ENCODE assay signal across 8 mouse cellular contexts in genomic region chr12:112644855-112645506, GRCm38 (mm10). TPM values are rescaled to one million over a fixed set of nuclear protein-coding genes. Genes with fewer than 3 reads are reported as not detected.
DNase-seq lines count a peak whose midpoint lies in the region; ATAC-seq lines count a peak whose summit lies in the region.

No protein-coding gene starts in this region.

- peak overlapping the region; percentile 83 for H3K27ac ChIP-seq in hindbrain, embryonic 12.5 days
- H3K27ac ChIP-seq in liver, embryonic 12.5 days, result peak overlapping the region; percentile 85

- no peaks in the 10 kb centered on the region for H3K27me3 ChIP-seq in hindbrain, embryonic 12.5 days
- H3K27me3 ChIP-seq in liver, embryonic 12.5 days (replicated peaks), result no peaks in the 10 kb centered on the region

- ATAC-seq in frontal cortex, adult (ENCODE audit: low TSS enrichment), result peak; percentile 48
- ATAC-seq in hindbrain, embryonic 12.5 days (ENCODE audit: low FRiP score), result no peak
- peak; percentile 10 for ATAC-seq in liver, embryonic 12.5 days
- peak; percentile 16 for ATAC-seq in neutrophil, adult 5-6 weeks (ENCODE audit: extremely low read depth, insufficient number of reproducible peaks, low FRiP score, poor library complexity, severe bottlenecking)

- peak overlapping the region; percentile 73 for H3K4me3 ChIP-seq in hindbrain, embryonic 12.5 days
- peak overlapping the region; percentile 79 for H3K4me3 ChIP-seq in liver, embryonic 12.5 days

- H3K4me1 ChIP-seq in hindbrain, embryonic 12.5 days, result peaks cover 17% of the 10 kb centered on the region
- H3K4me1 ChIP-seq in liver, embryonic 12.5 days, result peaks cover 33% of the 10 kb centered on the region

- H3K9ac ChIP-seq in hindbrain, embryonic 12.5 days, result peak overlapping the region; percentile 85
- peak overlapping the region; percentile 83 for H3K9ac ChIP-seq in liver, embryonic 12.5 days

- H3K36me3 ChIP-seq in hindbrain, embryonic 12.5 days, result peaks cover 25% of the 10 kb centered on the region
- peaks cover 36% of the 10 kb centered on the region for H3K36me3 ChIP-seq in liver, embryonic 12.5 days

- WGBS in hindbrain, embryonic 12.5 days, result under 1% methylated on average over 75 of the region's 75 CpGs
- under 1% methylated on average over 75 of the region's 75 CpGs for WGBS in liver, embryonic 12.5 days (ENCODE audit: insufficient replicate concordance)

- no peaks in the 10 kb centered on the region for H3K9me3 ChIP-seq in hindbrain, embryonic 12.5 days (replicated peaks)
- no peaks in the 10 kb centered on the region for H3K9me3 ChIP-seq in liver, embryonic 12.5 days (replicated peaks)

- H3K4me2 ChIP-seq in hindbrain, embryonic 12.5 days (replicated peaks), result peak overlapping the region; percentile 65
- H3K4me2 ChIP-seq in liver, embryonic 12.5 days, result peak overlapping the region; percentile 95

- no peak for DNase-seq in frontal cortex, postnatal 25 days (ENCODE audit: low spot score in 2 of 2)
- DNase-seq in thymus, postnatal 10 days (ENCODE audit: low spot score in 2 of 2), result peak; percentile 37 to 49
- DNase-seq in thymus, adult 18-20 months, result no peak
- no peak for DNase-seq in frontal cortex, postnatal 10 days (ENCODE audit: low spot score in 2 of 2)

RNA-seq across cellular contexts. Expression of gene Siva1, which starts 0.5 kb away (rescaled TPM):
- polyA plus RNA-seq in hindbrain, embryonic 12.5 days (2016; fragmentation: Nextera tagmentation; extraction: Ambion mirVana), result 100 and 124 TPM in 2 replicates
- polyA plus RNA-seq in liver, embryonic 12.5 days (2016; fragmentation: Nextera tagmentation; extraction: Ambion mirVana), result 126 and 137 TPM in 2 replicates
- 45.4 and 52.7 TPM in 2 replicates for total RNA-seq in neutrophil, adult 5-6 weeks (2017)

RNA-seq across cellular contexts. Expression of gene Adssl1, which starts 25.1 kb away (rescaled TPM):
- polyA plus RNA-seq in hindbrain, embryonic 12.5 days (2016; fragmentation: Nextera tagmentation; extraction: Ambion mirVana), result 3.3 and 5.0 TPM in 2 replicates
- 5.2 and 5.6 TPM in 2 replicates for polyA plus RNA-seq in liver, embryonic 12.5 days (2016; fragmentation: Nextera tagmentation; extraction: Ambion mirVana)
- total RNA-seq in neutrophil, adult 5-6 weeks (2017), result 39.0 and 45.2 TPM in 2 replicates

RNA-seq across cellular contexts. Expression of gene Akt1, which starts 29.7 kb away (rescaled TPM):
- 154 and 156 TPM in 2 replicates for polyA plus RNA-seq in hindbrain, embryonic 12.5 days (2016; fragmentation: Nextera tagmentation; extraction: Ambion mirVana)
- polyA plus RNA-seq in liver, embryonic 12.5 days (2016; fragmentation: Nextera tagmentation; extraction: Ambion mirVana), result 76.6 and 81.8 TPM in 2 replicates
- 197 and 218 TPM in 2 replicates for total RNA-seq in neutrophil, adult 5-6 weeks (2017)

RNA-seq across cellular contexts. Expression of gene Zbtb42, which starts 33.6 kb away (rescaled TPM):
- polyA plus RNA-seq in hindbrain, embryonic 12.5 days (2016; fragmentation: Nextera tagmentation; extraction: Ambion mirVana), result 5.8 and 7.5 TPM in 2 replicates
- 1.0 and 1.2 TPM in 2 replicates for polyA plus RNA-seq in liver, embryonic 12.5 days (2016; fragmentation: Nextera tagmentation; extraction: Ambion mirVana)
- total RNA-seq in neutrophil, adult 5-6 weeks (2017), result 13.4 and 15.0 TPM in 2 replicates

RNA-seq across cellular contexts. Expression of gene Inf2, which starts 56.4 kb away (rescaled TPM):
- polyA plus RNA-seq in hindbrain, embryonic 12.5 days (2016; fragmentation: Nextera tagmentation; extraction: Ambion mirVana), result 1.5 and 2.1 TPM in 2 replicates
- 2.2 and 2.7 TPM in 2 replicates for polyA plus RNA-seq in liver, embryonic 12.5 days (2016; fragmentation: Nextera tagmentation; extraction: Ambion mirVana)
- total RNA-seq in neutrophil, adult 5-6 weeks (2017), result 5.8 and 6.5 TPM in 2 replicates

Comparison
In these comparisons a context has a peak if more than half of its experiments do, and no peak if none do; other contexts are left out.
1. DNase-seq: peak in thymus, postnatal 10 days (2 of 2); none in frontal cortex, postnatal 25 days (0 of 2), thymus, adult 18-20 months (0 of 2) and frontal cortex, postnatal 10 days (0 of 2).